Mouse (Mus musculus) CH12.LX (cell line): Measurements from ENCODE around the gene Inpp5f.

Source experiments
- CTCF ChIP-seq, 2 experiments: IDR thresholded peaks in 1 of 2; conservative IDR thresholded peaks in 1 of 2; 2 replicates each; pipeline ENCODE4 v1.5.1; 2011 to 2012; ENCODE audit warnings: low read depth in 2 of 2, low read length in 2 of 2, improper control_type of control experiment in 1 of 2, inconsistent platforms in 1 of 2, mild to moderate bottlenecking in 1 of 2, moderate library complexity in 1 of 2
- HCFC1 ChIP-seq: IDR thresholded peaks from 2 replicates; pipeline ENCODE4 v1.6.1; 2012; ENCODE audit warnings: low read depth, mild to moderate bottlenecking, inconsistent platforms, low read length, improper control_type of control experiment
- MAX ChIP-seq: IDR thresholded peaks from 2 replicates; pipeline ENCODE4 v1.6.1; 2011; ENCODE audit warnings: low read length, improper control_type of control experiment
- POLR2A ChIP-seq: IDR thresholded peaks from 2 replicates; pipeline ENCODE4 v1.6.1; 2011; ENCODE audit warnings: low read depth, mild to moderate bottlenecking, improper control_type of control experiment, low read length
- USF1 ChIP-seq: IDR thresholded peaks from 2 replicates; pipeline ENCODE4 v1.6.1; 2014; ENCODE audit warnings: low read depth, mild to moderate bottlenecking, inconsistent platforms, low read length, improper control_type of control experiment
- ZNF384 ChIP-seq: IDR thresholded peaks from 2 replicates; pipeline ENCODE4 v1.6.1; 2012; ENCODE audit warnings: low read depth, low read length, improper control_type of control experiment, inconsistent platforms

DNA sequence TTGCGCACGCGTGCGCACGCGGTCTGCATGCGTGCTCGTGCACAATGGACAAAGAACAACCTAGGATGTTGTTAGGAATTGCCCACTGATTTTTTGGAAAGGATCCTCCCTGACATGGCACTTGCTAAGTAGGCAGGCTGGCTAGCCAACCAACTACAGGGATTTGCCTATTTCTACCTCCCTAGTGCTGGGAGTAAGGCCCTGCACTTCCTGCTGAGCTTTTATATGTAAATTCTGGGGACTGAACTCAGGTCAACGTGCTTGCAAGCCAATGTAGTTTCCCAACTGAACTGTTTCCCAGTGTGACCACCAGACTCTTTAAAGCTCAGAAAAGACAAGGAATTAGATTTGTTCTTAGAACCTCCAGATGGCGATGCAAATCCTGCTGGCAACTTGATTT lies 115.9 kb downstream of the Inpp5f start:
- TF ChIP-seq CTCF (conservative IDR thresholded peaks at IDR 0.05 in 1 of 2, IDR thresholded peaks at IDR 0.05 in 1 of 2; ENCODE audit: low read depth in 2 of 2, low read length in 2 of 2) = no peak
- TF ChIP-seq POLR2A = no peak
- TF ChIP-seq USF1 = no peak
- TF ChIP-seq HCFC1 = no peak
- no peak for TF ChIP-seq ZNF384
- no peak for TF ChIP-seq MAX
